Comparison of ENCODE assay signal across 8 mouse cellular contexts in the genomic region with DNA sequence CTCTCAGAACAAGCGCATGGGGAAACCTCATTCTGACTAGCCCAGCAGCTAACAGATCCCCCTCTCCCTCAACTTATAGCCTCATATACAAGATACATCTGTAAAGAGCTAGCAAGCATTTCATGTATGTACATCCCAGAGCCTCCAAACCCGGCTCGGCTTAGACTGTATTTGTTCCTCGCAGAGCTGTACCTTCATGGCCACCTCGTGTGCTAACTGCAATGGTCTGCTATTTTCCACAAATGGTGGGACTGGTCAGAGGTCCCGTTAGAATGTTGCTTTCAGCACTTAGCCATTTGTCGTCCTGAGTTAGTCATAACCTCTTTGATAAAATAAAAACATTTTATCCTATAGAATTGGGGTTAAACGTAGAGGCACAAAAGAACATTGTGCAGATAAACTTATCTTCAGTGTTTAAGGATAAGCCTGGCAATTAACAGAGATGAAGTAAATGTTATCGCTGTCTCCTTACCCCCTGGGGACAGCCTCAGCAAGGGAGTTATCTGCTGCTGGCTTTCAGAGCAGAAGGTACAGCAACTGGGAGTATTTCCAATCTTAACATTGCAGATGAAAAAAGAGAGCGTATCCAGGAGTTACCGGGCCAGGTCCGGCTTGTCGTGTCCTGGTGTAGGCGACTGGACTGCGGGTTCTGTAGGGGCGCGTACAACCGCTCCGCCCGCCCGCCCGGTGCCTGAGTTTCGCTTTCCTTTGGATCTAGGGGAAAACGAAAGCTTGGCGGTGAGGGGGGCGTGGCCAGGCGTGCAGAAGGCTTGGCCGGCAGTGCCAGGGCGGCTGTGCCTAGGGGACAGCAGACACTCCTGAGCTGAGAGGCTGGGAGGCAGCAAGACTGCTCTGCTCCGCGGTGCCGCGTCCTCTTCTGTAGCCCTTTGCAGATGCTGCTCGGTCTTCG. TPM values are rescaled to one million over a fixed set of nuclear protein-coding genes. Genes with fewer than 3 reads are reported as not detected.
DNase-seq lines count a peak whose midpoint lies in the region; ATAC-seq lines count a peak whose summit lies in the region.

A gene (plus strand): TSS at position 780 of the 910 bp plus-strand sequence.

- peak; percentile 79 to 85 for DNase-seq in CD8-positive naive resting alpha-beta T cell, adult 2 months (ENCODE audit: low read depth in 2 of 2, low spot score in 2 of 2)
- peak; percentile 67 for DNase-seq in c-Kit-negative CD71-positive TER-119-positive erythroid progenitor cells, embryonic 14.5 days (ENCODE audit: low read depth, low spot score)
- peak; percentile 61 for DNase-seq in fibroblast of lung, adult 2 months (ENCODE audit: low read depth)
- peak; percentile 93 for DNase-seq in kidney, postnatal 14 days
- DNase-seq in naive thymus-derived CD4-positive, alpha-beta T cell, adult 2 months (ENCODE audit: low read depth), result peak; percentile 92
- peak; percentile 83 for DNase-seq in splenic B cell, adult 2 months (ENCODE audit: low read depth, low spot score)

- WGBS in heart, embryonic 14.5 days, result 3% methylated on average over 35 of the region's 35 CpGs
- WGBS in liver, embryonic 12.5 days (ENCODE audit: insufficient replicate concordance), result 4% methylated on average over 35 of the region's 35 CpGs

- H3K4me2 ChIP-seq in heart, embryonic 14.5 days (ENCODE audit: low read length), result peak within 1 kb of the TSS; percentile 62
- H3K4me2 ChIP-seq in liver, embryonic 12.5 days, result peak within 1 kb of the TSS; percentile 84

- peak; percentile 90 for ATAC-seq in heart, embryonic 14.5 days (ENCODE audit: insufficient number of reproducible peaks, insufficient read depth, low FRiP score, low read depth)
- ATAC-seq in liver, embryonic 12.5 days, result peak; percentile 88

- H3K4me1 ChIP-seq in heart, embryonic 14.5 days (ENCODE audit: control insufficient read depth in 2 of 2, insufficient read depth in 2 of 2, low read length in 2 of 2), result no peaks in the 10 kb centered on the region
- peaks cover 51% of the 10 kb centered on the region for H3K4me1 ChIP-seq in liver, embryonic 12.5 days

- peaks cover 6% of the 10 kb centered on the region; the same call in 1 of the 2 replicates for H3K27me3 ChIP-seq in heart, embryonic 14.5 days (ENCODE audit: control insufficient read depth, insufficient read depth, low read length)
- peaks cover 24% of the 10 kb centered on the region; the same call in 1 of the 2 replicates for H3K27me3 ChIP-seq in liver, embryonic 12.5 days (replicated peaks)
- H3K27me3 ChIP-seq in splenic B cell, adult 2 months (ENCODE audit: control insufficient read depth, insufficient read depth, low read length, poor library complexity, severe bottlenecking), result no peaks in the 10 kb centered on the region

- H3K27ac ChIP-seq in heart, embryonic 14.5 days (replicated peaks in 1 of 2; ENCODE audit: control insufficient read depth in 1 of 2, insufficient read depth in 1 of 2, low read depth in 2 of 2, low read length in 2 of 2), result no peak within 1 kb of the TSS
- peak within 1 kb of the TSS; percentile 78 for H3K27ac ChIP-seq in liver, embryonic 12.5 days

- no peaks in the 10 kb centered on the region for H3K36me3 ChIP-seq in heart, embryonic 14.5 days (ENCODE audit: control insufficient read depth, insufficient read depth, low read length)
- H3K36me3 ChIP-seq in liver, embryonic 12.5 days, result no peaks in the 10 kb centered on the region
- H3K36me3 ChIP-seq in splenic B cell, adult 2 months (ENCODE audit: control insufficient read depth, insufficient read depth, low read length, poor library complexity, severe bottlenecking), result no peaks in the 10 kb centered on the region

- H3K9ac ChIP-seq in heart, embryonic 14.5 days (ENCODE audit: low read length), result peak within 1 kb of the TSS; percentile 65
- H3K9ac ChIP-seq in liver, embryonic 12.5 days, result peak within 1 kb of the TSS; percentile 74

- no peaks in the 10 kb centered on the region for H3K9me3 ChIP-seq in heart, embryonic 14.5 days (ENCODE audit: control insufficient read depth, low read length)
- H3K9me3 ChIP-seq in liver, embryonic 12.5 days (replicated peaks), result no peaks in the 10 kb centered on the region

- H3K4me3 ChIP-seq in heart, embryonic 14.5 days (ENCODE audit: control insufficient read depth in 1 of 2, insufficient read depth in 1 of 2, low read depth in 1 of 2, low read length in 2 of 2), result peak within 1 kb of the TSS; percentile 55 to 70
- peak within 1 kb of the TSS; percentile 71 for H3K4me3 ChIP-seq in liver, embryonic 12.5 days

RNA-seq across cellular contexts. Expression of the gene that starts here (rescaled TPM):
- polyA plus RNA-seq in heart, embryonic 14.5 days (2014; fragmentation: Nextera tagmentation; extraction: Ambion mirVana), result 1.7 and 1.8 TPM in 2 replicates
- 5.0 and 5.9 TPM in 2 replicates for polyA plus RNA-seq in liver, embryonic 12.5 days (2016; fragmentation: Nextera tagmentation; extraction: Ambion mirVana)
